Mouse (Mus musculus): Measurements from ENCODE around the gene Nat8. TPM values are rescaled to one million over a fixed set of nuclear protein-coding genes. Genes with fewer than 3 reads are reported as not detected.
A peak's percentile ranks its signal among the peaks of the same experiment; 100 is the strongest.
"Not testable (repeated sequence)": the region's sequence is repeated elsewhere in the genome, so short reads cannot be mapped to it uniquely, and the experiment has no call there.

The Nat8 gene
- polyA plus RNA-seq, 1 experiment from 2014 or later = 0.64 TPM

GRCm38 (mm10) chr6:85838674-85839073 lies 6.8 kb upstream of the Nat8 start:
- Histone ChIP-seq H3K27me3 (ENCODE audit: control insufficient read depth, insufficient read depth, low read length) (no peaks in the 10 kb centered on the region), H3K4me1 (ENCODE audit: control insufficient read depth, insufficient read depth, low read length) (no peaks in the 10 kb centered on the region), H3K9ac (ENCODE audit: low read depth, low read length) (no peak overlapping the region), H3K9me3 (ENCODE audit: control insufficient read depth, low read length) (no peaks in the 10 kb centered on the region), H3K27ac (ENCODE audit: low read depth, low read length) (no peak overlapping the region), H3K4me2 (replicated peaks; ENCODE audit: low read depth, low read length) (no peak overlapping the region), H3K4me3 (ENCODE audit: low read length) (no peak overlapping the region), H3K36me3 (ENCODE audit: control insufficient read depth, insufficient read depth, low read length) (no peaks in the 10 kb centered on the region)
- no peak for ATAC-seq (ENCODE audit: low FRiP score, low TSS enrichment)
- 80% methylated on average over 8 of the region's 8 CpGs for WGBS

GRCm38 (mm10) chr6:85837307-85837706 lies 5.4 kb upstream of the Nat8 start:
- H3K4me1 ChIP-seq (ENCODE audit: control insufficient read depth, insufficient read depth, low read length) = not testable (repeated sequence)
- 21% methylated on average over 5 of the region's 12 CpGs for WGBS

GRCm38 (mm10) chr6:85836827-85837226 lies 4.9 kb upstream of the Nat8 start:
- not testable (repeated sequence) for H3K4me3 ChIP-seq (ENCODE audit: low read length); H3K4me2 ChIP-seq (replicated peaks; ENCODE audit: low read depth, low read length); H3K27ac ChIP-seq (ENCODE audit: low read depth, low read length); H3K9ac ChIP-seq (ENCODE audit: low read depth, low read length); H3K4me1 ChIP-seq (ENCODE audit: control insufficient read depth, insufficient read depth, low read length); H3K36me3 ChIP-seq (ENCODE audit: control insufficient read depth, insufficient read depth, low read length); ATAC-seq (ENCODE audit: low FRiP score, low TSS enrichment); H3K27me3 ChIP-seq (ENCODE audit: control insufficient read depth, insufficient read depth, low read length); H3K9me3 ChIP-seq (ENCODE audit: control insufficient read depth, low read length)
- 26% methylated on average over 7 of the region's 9 CpGs for WGBS

More at GRCm38 (mm10) chr6:85837307-85837706, 5.4 kb upstream of the Nat8 start:
- H3K27me3 ChIP-seq (ENCODE audit: control insufficient read depth, insufficient read depth, low read length); H3K9me3 ChIP-seq (ENCODE audit: control insufficient read depth, low read length); H3K4me2 ChIP-seq (replicated peaks; ENCODE audit: low read depth, low read length); H3K36me3 ChIP-seq (ENCODE audit: control insufficient read depth, insufficient read depth, low read length); ATAC-seq (ENCODE audit: low FRiP score, low TSS enrichment); H3K9ac ChIP-seq (ENCODE audit: low read depth, low read length); H3K4me3 ChIP-seq (ENCODE audit: low read length); H3K27ac ChIP-seq (ENCODE audit: low read depth, low read length): not testable (repeated sequence)

GRCm38 (mm10) chr6:85836098-85836497 lies 4.2 kb upstream of the Nat8 start:
- H3K4me3 ChIP-seq (ENCODE audit: low read length); H3K4me1 ChIP-seq (ENCODE audit: control insufficient read depth, insufficient read depth, low read length); H3K9me3 ChIP-seq (ENCODE audit: control insufficient read depth, low read length); H3K4me2 ChIP-seq (replicated peaks; ENCODE audit: low read depth, low read length); H3K9ac ChIP-seq (ENCODE audit: low read depth, low read length); H3K27me3 ChIP-seq (ENCODE audit: control insufficient read depth, insufficient read depth, low read length); H3K36me3 ChIP-seq (ENCODE audit: control insufficient read depth, insufficient read depth, low read length); H3K27ac ChIP-seq (ENCODE audit: low read depth, low read length); ATAC-seq (ENCODE audit: low FRiP score, low TSS enrichment): not testable (repeated sequence)
- WGBS = 77% methylated on average over 5 of the region's 5 CpGs

GRCm38 (mm10) chr6:85835104-85835503 lies 3.2 kb upstream of the Nat8 start:
- 20% methylated on average over 1 of the region's 2 CpGs for WGBS
- H3K27me3 ChIP-seq (ENCODE audit: control insufficient read depth, insufficient read depth, low read length); H3K4me1 ChIP-seq (ENCODE audit: control insufficient read depth, insufficient read depth, low read length); H3K4me3 ChIP-seq (ENCODE audit: low read length); H3K27ac ChIP-seq (ENCODE audit: low read depth, low read length); H3K9ac ChIP-seq (ENCODE audit: low read depth, low read length); H3K36me3 ChIP-seq (ENCODE audit: control insufficient read depth, insufficient read depth, low read length); H3K4me2 ChIP-seq (replicated peaks; ENCODE audit: low read depth, low read length); H3K9me3 ChIP-seq (ENCODE audit: control insufficient read depth, low read length): not testable (repeated sequence)
- ATAC-seq (ENCODE audit: low FRiP score, low TSS enrichment) = peak; percentile 36; the same call in 1 of the 2 replicates

- H3K27ac ChIP-seq (ENCODE audit: low read depth, low read length); ATAC-seq (ENCODE audit: low FRiP score, low TSS enrichment): not testable (repeated sequence)
These were observed 2.7 kb upstream of the Nat8 start for GRCm38 (mm10) chr6:85834504-85835100.

GRCm38 (mm10) chr6:85829462-85829861 lies 2.4 kb downstream of the Nat8 start:
- no peak for ATAC-seq (ENCODE audit: low FRiP score, low TSS enrichment)
- no peak overlapping the region for H3K27ac ChIP-seq (ENCODE audit: low read depth, low read length)
- WGBS = 69% methylated on average over 1 of the region's 1 CpGs
- H3K36me3 ChIP-seq (ENCODE audit: control insufficient read depth, insufficient read depth, low read length) = no peaks in the 10 kb centered on the region
- H3K4me2 ChIP-seq (replicated peaks; ENCODE audit: low read depth, low read length) = no peak overlapping the region
- H3K9ac ChIP-seq (ENCODE audit: low read depth, low read length) = no peak overlapping the region
- H3K4me1 ChIP-seq (ENCODE audit: control insufficient read depth, insufficient read depth, low read length) = no peaks in the 10 kb centered on the region
- H3K4me3 ChIP-seq (ENCODE audit: low read length) = no peak overlapping the region
- no peaks in the 10 kb centered on the region for H3K9me3 ChIP-seq (ENCODE audit: control insufficient read depth, low read length)
- no peaks in the 10 kb centered on the region for H3K27me3 ChIP-seq (ENCODE audit: control insufficient read depth, insufficient read depth, low read length)

More at GRCm38 (mm10) chr6:85834504-85835100, 2.7 kb upstream of the Nat8 start:
- H3K4me3 ChIP-seq (ENCODE audit: low read length); H3K9me3 ChIP-seq (ENCODE audit: control insufficient read depth, low read length); H3K36me3 ChIP-seq (ENCODE audit: control insufficient read depth, insufficient read depth, low read length); H3K4me1 ChIP-seq (ENCODE audit: control insufficient read depth, insufficient read depth, low read length); H3K9ac ChIP-seq (ENCODE audit: low read depth, low read length); H3K27me3 ChIP-seq (ENCODE audit: control insufficient read depth, insufficient read depth, low read length); H3K4me2 ChIP-seq (replicated peaks; ENCODE audit: low read depth, low read length): not testable (repeated sequence)

GRCm38 (mm10) chr6:85825886-85826285 lies 6.0 kb downstream of the Nat8 start:
- no peak for ATAC-seq (ENCODE audit: low FRiP score, low TSS enrichment)
- 76% methylated on average over 2 of the region's 2 CpGs for WGBS
- Histone ChIP-seq H3K36me3 (ENCODE audit: control insufficient read depth, insufficient read depth, low read length) (no peaks in the 10 kb centered on the region), H3K4me3 (ENCODE audit: low read length) (no peak overlapping the region), H3K9ac (ENCODE audit: low read depth, low read length) (no peak overlapping the region), H3K4me2 (replicated peaks; ENCODE audit: low read depth, low read length) (no peak overlapping the region), H3K27me3 (ENCODE audit: control insufficient read depth, insufficient read depth, low read length) (no peaks in the 10 kb centered on the region), H3K4me1 (ENCODE audit: control insufficient read depth, insufficient read depth, low read length) (no peaks in the 10 kb centered on the region), H3K27ac (ENCODE audit: low read depth, low read length) (no peak overlapping the region), H3K9me3 (ENCODE audit: control insufficient read depth, low read length) (no peaks in the 10 kb centered on the region)

GRCm38 (mm10) chr6:85823382-85824090 lies 8.3 kb downstream of the Nat8 start:
- H3K36me3 ChIP-seq (ENCODE audit: control insufficient read depth, insufficient read depth, low read length) = no peaks in the 10 kb centered on the region
- H3K27ac ChIP-seq (ENCODE audit: low read depth, low read length) = no peak overlapping the region
- H3K9me3 ChIP-seq (ENCODE audit: control insufficient read depth, low read length) = no peaks in the 10 kb centered on the region
- no peak overlapping the region for H3K4me2 ChIP-seq (replicated peaks; ENCODE audit: low read depth, low read length)
- no peak overlapping the region for H3K4me3 ChIP-seq (ENCODE audit: low read length)
- WGBS = 91% methylated on average over 1 of the region's 1 CpGs
- H3K27me3 ChIP-seq (ENCODE audit: control insufficient read depth, insufficient read depth, low read length) = no peaks in the 10 kb centered on the region
- no peaks in the 10 kb centered on the region for H3K4me1 ChIP-seq (ENCODE audit: control insufficient read depth, insufficient read depth, low read length)
- H3K9ac ChIP-seq (ENCODE audit: low read depth, low read length) = no peak overlapping the region
- no peak for ATAC-seq (ENCODE audit: low FRiP score, low TSS enrichment)
